Comparison of ENCODE assay signal across 11 mouse cellular contexts in genomic region chr11:78522481-78522997, GRCm38 (mm10). TPM values are rescaled to one million over a fixed set of nuclear protein-coding genes. Genes with fewer than 3 reads are reported as not detected.
DNase-seq lines count a peak whose midpoint lies in the region; TF ChIP-seq lines count a peak whose summit lies in the region.
"Had no signal": no experiment of that assay in that cellular context is flagged by ENCODE, and none has a peak within 500 bp of the region (broad histone marks: within the 10 kb centered on the region; RNA-seq: fewer than 3 reads in every experiment).

No protein-coding gene starts in this region.

- peaks cover 8% of the 10 kb centered on the region; the same call in 1 of the 2 replicates for H3K36me3 ChIP-seq in testis, adult 2 months (ENCODE audit: control insufficient read depth, insufficient read depth, low read length)
- peaks cover 10% of the 10 kb centered on the region for H3K36me3 ChIP-seq in splenic B cell, adult 2 months (ENCODE audit: control insufficient read depth, insufficient read depth, low read length, poor library complexity, severe bottlenecking)

- TF ChIP-seq CTCF in testis, adult 2 months (IDR thresholded peaks at IDR 0.05; ENCODE audit: control insufficient read depth, insufficient read depth, insufficient replicate concordance, low read depth, low read length) = no peak

- H3K4me1 ChIP-seq in testis, adult 2 months (ENCODE audit: control insufficient read depth, insufficient read depth, low read length) = peaks cover 2% of the 10 kb centered on the region; the same call in 1 of the 2 replicates
- H3K4me1 ChIP-seq: midbrain, embryonic 15.5 days had no signal

- H3K4me3 ChIP-seq in testis, adult 2 months (ENCODE audit: control insufficient read depth, low read depth, low read length) = no peak overlapping the region
- H3K4me3 ChIP-seq: midbrain, embryonic 15.5 days had no signal

- H3K27ac ChIP-seq in testis, adult 2 months (ENCODE audit: control insufficient read depth, insufficient read depth, low read depth, low read length) = peak overlapping the region; percentile 19; the same call in 1 of the 2 replicates
- H3K27ac ChIP-seq: midbrain, embryonic 15.5 days had no signal

- DNase-seq in heart, adult 8-10 months (ENCODE audit: low spot score) = peak; percentile 44
- no peak for DNase-seq in heart, postnatal 4 days
- no peak for DNase-seq in testis, postnatal 14 days (ENCODE audit: low spot score)
- DNase-seq in fat pad, adult 2 months (ENCODE audit: extremely low read depth, low read depth, low spot score) = peak; percentile 68
- DNase-seq in splenic B cell, adult 2 months (ENCODE audit: low read depth, low spot score) = peak; percentile 52
- DNase-seq in urinary bladder, postnatal 4 days (ENCODE audit: low spot score in 2 of 2) = no peak
- no peak for DNase-seq in right cerebral cortex, postnatal 4 days
- DNase-seq: adrenal gland, postnatal 10 days had no signal

- H3K27me3 ChIP-seq in testis, adult 2 months (ENCODE audit: control insufficient read depth, insufficient read depth, low read length) = no peaks in the 10 kb centered on the region
- H3K27me3 ChIP-seq in splenic B cell, adult 2 months (ENCODE audit: control insufficient read depth, insufficient read depth, low read length, poor library complexity, severe bottlenecking) = no peaks in the 10 kb centered on the region
- H3K27me3 ChIP-seq: midbrain, embryonic 15.5 days had no signal

- TF ChIP-seq POLR2A in testis, adult 2 months (IDR thresholded peaks at IDR 0.05; ENCODE audit: control insufficient read depth, low read depth, low read length) = no peak

RNA-seq across cellular contexts. Expression of gene Poldip2, which starts 10.5 kb away (rescaled TPM):
- 100 to 1,000 TPM; 141 to 157 (median 151) TPM for total RNA-seq in heart, adult 8-10 months (2022)
- 100 to 1,000 TPM; 148 to 152 TPM for total RNA-seq in heart, postnatal 4 days (2021)
- polyA plus RNA-seq in testis, adult 2 months (2012; rRNA removed) = 111 and 129 TPM in 2 replicates

RNA-seq across cellular contexts. Expression of gene Tmem199, which starts 10.6 kb away (rescaled TPM):
- 10 to 100 TPM; 11.2 to 12.9 (median 12.5) TPM for total RNA-seq in heart, adult 8-10 months (2022)
- total RNA-seq in heart, postnatal 4 days (2021) = 10 to 100 TPM; 18.3 to 19.6 TPM
- polyA plus RNA-seq in testis, adult 2 months (2012; rRNA removed) = 16.0 and 19.2 TPM in 2 replicates

RNA-seq across cellular contexts. Expression of gene Tnfaip1, which starts 13.6 kb away (rescaled TPM):
- 10 to 100 TPM; 33.8 to 41.8 (median 37.6) TPM for total RNA-seq in heart, adult 8-10 months (2022)
- 10 to 100 TPM; 69.6 to 71.6 TPM for total RNA-seq in heart, postnatal 4 days (2021)
- polyA plus RNA-seq in testis, adult 2 months (2012; rRNA removed) = 9.8 and 10.0 TPM in 2 replicates

RNA-seq across cellular contexts. Expression of gene Ift20, which starts 13.6 kb away (rescaled TPM):
- 10 to 100 TPM; 30.3 to 36.6 (median 35.8) TPM for total RNA-seq in heart, adult 8-10 months (2022)
- 10 to 100 TPM; 56.3 to 58.9 TPM for total RNA-seq in heart, postnatal 4 days (2021)
- 62.1 and 64.8 TPM in 2 replicates for polyA plus RNA-seq in testis, adult 2 months (2012; rRNA removed)

RNA-seq across cellular contexts. Expression of gene Sebox, which starts 19.3 kb away (rescaled TPM):
- not detected for total RNA-seq in heart, adult 8-10 months (2022)
- total RNA-seq in heart, postnatal 4 days (2021) = not detected
- polyA plus RNA-seq in testis, adult 2 months (2012; rRNA removed) = not detected in 2 replicates
- total RNA-seq: adrenal gland, postnatal 10 days had no signal
- polyA plus RNA-seq: stomach, embryonic 14.5 days had no signal

Comparison
In these comparisons a context has a peak if more than half of its experiments do, and no peak if none do; other contexts are left out.
1. DNase-seq: peak in heart, adult 8-10 months (single experiment), fat pad, adult 2 months (single experiment) and splenic B cell, adult 2 months (single experiment); none in heart, postnatal 4 days (single experiment), testis, postnatal 14 days (single experiment), urinary bladder, postnatal 4 days (0 of 2) and right cerebral cortex, postnatal 4 days (single experiment).